Mouse (Mus musculus) macrophage (primary cell): Measurements from ENCODE around the gene Hnrnpc. TPM values are rescaled to one million over a fixed set of nuclear protein-coding genes. Genes with fewer than 3 reads are reported as not detected.
"Not testable (repeated sequence)": the region's sequence is repeated elsewhere in the genome, so short reads cannot be mapped to it uniquely, and the experiment has no call there.

Experiments used
- H3K27ac ChIP-seq: fragments of 350-480 bp; formaldehyde crosslinking; 2 replicates; pipeline ENCODE4 v1.9.0; 2021
- H3K36me3 ChIP-seq: fragments of 350-480 bp; formaldehyde crosslinking; 2 replicates; pipeline ENCODE4 v1.9.0; 2021; ENCODE audit errors: inconsistent target
- H3K4me3 ChIP-seq: fragments of 350-480 bp; formaldehyde crosslinking; 2 replicates; pipeline ENCODE4 v1.9.0; 2021; ENCODE audit errors: inconsistent target
- H3K79me2 ChIP-seq: fragments of 350-480 bp; formaldehyde crosslinking; 2 replicates; pipeline ENCODE4 v1.9.0; 2021; ENCODE audit errors: inconsistent target
- WGBS: methylation state at CpG from one replicate; pipeline ENCODE4 v1.1.7; 2026; ENCODE audit warnings: inconsistent platforms; ENCODE audit not compliant: missing documents; 5-methylcytosine and 5-hydroxymethylcytosine counted together
- polyA plus RNA-seq: library from polyadenylated mRNA; stranded (reverse); fragments of 250-400 nt; gene quantifications from 3 replicates; pipeline ENCODE4 v1.2.4, GENCODE M21; 2018; ENCODE audit warnings: inconsistent platforms

The Hnrnpc gene
- polyA plus RNA-seq, 1 experiment from 2014 or later: 310 TPM

GRCm38 (mm10) chr14:52094533-52094932 lies 9.3 kb downstream of the Hnrnpc start:
- Histone ChIP-seq H3K27ac (no peak overlapping the region), H3K79me2 (peaks cover 100% of the 10 kb centered on the region), H3K4me3 (no peak overlapping the region), H3K36me3 (peaks cover 29% of the 10 kb centered on the region)
- WGBS: 100% methylated on average over 1 of the region's 1 CpGs

DNA sequence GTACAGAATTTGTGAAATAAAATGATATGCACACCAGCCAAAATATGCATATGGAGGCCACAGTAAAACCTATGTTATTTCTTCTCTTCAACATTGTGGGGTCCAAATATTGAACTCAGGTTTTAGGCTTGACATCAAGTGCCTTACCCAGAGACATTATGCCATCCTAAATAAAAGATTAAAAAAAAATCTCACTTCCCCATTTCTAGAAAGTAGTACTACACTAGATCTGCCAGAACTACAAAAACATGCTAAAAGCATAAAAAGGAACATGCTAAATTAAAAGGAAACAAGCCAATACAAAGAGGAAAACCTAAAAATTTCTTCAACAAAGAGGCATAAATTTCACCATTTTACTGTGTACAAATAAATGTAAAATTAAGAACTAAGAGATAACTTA lies 20.7 kb downstream of the Hnrnpc start:
- no peak overlapping the region for H3K27ac ChIP-seq
- H3K36me3 ChIP-seq: peaks cover 39% of the 10 kb centered on the region
- H3K4me3 ChIP-seq: no peak overlapping the region
- H3K79me2 ChIP-seq: peaks cover 95% of the 10 kb centered on the region

DNA sequence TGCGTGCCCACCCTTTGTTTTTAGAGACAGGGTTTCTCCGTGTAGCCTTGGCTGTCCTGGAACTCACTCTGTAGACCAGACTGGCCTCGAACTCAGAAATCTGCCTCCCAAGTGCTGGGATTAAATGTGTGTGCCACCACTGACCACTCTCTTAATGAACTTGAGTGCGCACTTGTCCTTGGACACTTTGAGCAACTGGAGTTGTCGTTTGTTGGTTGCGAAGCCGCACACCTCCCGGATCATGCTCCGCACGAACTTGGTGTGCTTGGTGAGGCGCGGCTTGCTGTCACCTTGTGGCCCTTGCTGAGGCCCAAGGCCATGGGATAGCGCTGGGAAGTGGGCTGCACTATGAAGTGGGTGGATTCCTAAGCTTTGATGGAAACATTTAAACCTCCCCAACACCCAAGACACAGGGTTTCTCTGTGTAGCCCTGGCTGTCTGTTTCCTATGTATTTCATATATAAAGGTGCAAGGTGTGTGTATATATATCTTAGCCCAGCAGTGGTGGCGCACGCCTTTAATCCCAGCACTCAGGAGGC lies 32.2 kb downstream of the Hnrnpc start:
- Histone ChIP-seq H3K79me2 (no peaks in the 10 kb centered on the region), H3K36me3 (peaks cover 28% of the 10 kb centered on the region), H3K27ac (no peak overlapping the region), H3K4me3 (no peak overlapping the region)
- 94% methylated on average over 15 of the region's 15 CpGs for WGBS

DNA sequence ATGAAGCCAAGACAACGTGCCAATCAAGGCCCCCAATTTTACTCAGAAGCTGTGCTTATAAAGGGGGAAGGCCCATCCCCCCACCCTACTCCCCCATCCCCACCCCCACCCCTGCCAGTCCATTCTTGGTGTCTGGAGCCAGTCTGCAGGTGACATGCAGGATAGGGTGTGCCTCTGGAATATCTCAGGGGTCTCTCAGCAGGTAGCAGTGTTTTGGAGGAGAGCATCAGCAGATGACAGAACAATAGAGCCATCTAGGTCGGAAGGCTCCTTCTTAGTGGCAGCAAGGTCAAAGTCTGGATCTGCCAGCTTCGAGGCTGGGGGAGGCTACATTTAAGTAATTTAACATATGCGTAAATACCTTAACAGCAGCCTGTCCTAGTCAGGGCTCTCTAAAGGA lies 37.7 kb downstream of the Hnrnpc start:
- Histone ChIP-seq H3K79me2 (no peaks in the 10 kb centered on the region), H3K36me3 (no peaks in the 10 kb centered on the region), H3K27ac (no peak overlapping the region), H3K4me3 (no peak overlapping the region)
- 86% methylated on average over 4 of the region's 4 CpGs for WGBS

- no peaks in the 10 kb centered on the region for H3K36me3 ChIP-seq
- H3K79me2 ChIP-seq: no peaks in the 10 kb centered on the region
- H3K4me3 ChIP-seq: no peak overlapping the region
- WGBS: 95% methylated on average over 8 of the region's 8 CpGs
- H3K27ac ChIP-seq: no peak overlapping the region
Observed at GRCm38 (mm10) chr14:52061798-52062197, 42.0 kb downstream of the Hnrnpc start.

- WGBS: 100% methylated on average over 1 of the region's 1 CpGs
- no peak overlapping the region for H3K27ac ChIP-seq
- H3K79me2 ChIP-seq: no peaks in the 10 kb centered on the region
- H3K4me3 ChIP-seq: no peak overlapping the region
- H3K36me3 ChIP-seq: no peaks in the 10 kb centered on the region
Observed at GRCm38 (mm10) chr14:52060800-52061199, 43.0 kb downstream of the Hnrnpc start.

DNA sequence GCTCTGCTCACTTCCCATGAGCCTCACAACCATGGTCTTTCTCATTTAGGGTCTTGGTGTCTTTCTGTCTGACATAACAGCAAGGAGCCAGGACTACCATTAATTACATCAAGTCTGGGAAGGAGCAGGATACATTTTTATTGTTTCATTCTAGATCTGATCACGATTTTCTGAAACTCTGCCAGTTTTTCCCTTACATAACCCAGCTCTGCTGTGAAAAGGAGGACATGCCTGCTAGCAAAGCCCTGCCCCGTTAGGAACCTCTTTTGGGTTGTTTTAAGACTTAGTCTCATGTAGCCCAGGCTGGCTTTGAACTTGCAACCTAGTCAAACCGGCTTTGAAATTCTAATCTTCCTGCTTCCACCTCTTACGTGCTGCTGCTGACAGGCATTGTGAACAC lies 43.8 kb downstream of the Hnrnpc start:
- 58% methylated on average over 4 of the region's 4 CpGs for WGBS
- Histone ChIP-seq H3K27ac (no peak overlapping the region), H3K4me3 (no peak overlapping the region), H3K36me3 (no peaks in the 10 kb centered on the region), H3K79me2 (no peaks in the 10 kb centered on the region)

GRCm38 (mm10) chr14:52052720-52053119 lies 51.1 kb downstream of the Hnrnpc start:
- 83% methylated on average over 3 of the region's 3 CpGs for WGBS
- H3K36me3 ChIP-seq: not testable (repeated sequence)

GRCm38 (mm10) chr14:52045966-52046565 lies 57.8 kb downstream of the Hnrnpc start:
- H3K79me2 ChIP-seq: no peaks in the 10 kb centered on the region
- no peak overlapping the region for H3K27ac ChIP-seq
- WGBS: 96% methylated on average over 9 of the region's 9 CpGs
- no peaks in the 10 kb centered on the region for H3K36me3 ChIP-seq
- H3K4me3 ChIP-seq: no peak overlapping the region

More at GRCm38 (mm10) chr14:52052720-52053119, 51.1 kb downstream of the Hnrnpc start:
- H3K4me3 ChIP-seq, H3K27ac ChIP-seq, H3K79me2 ChIP-seq: not testable (repeated sequence)

- Histone ChIP-seq H3K4me3 (no peak overlapping the region), H3K27ac (no peak overlapping the region), H3K36me3 (no peaks in the 10 kb centered on the region), H3K79me2 (no peaks in the 10 kb centered on the region)
- 9% methylated on average over 8 of the region's 8 CpGs for WGBS
Observed at GRCm38 (mm10) chr14:52044901-52045678, 58.7 kb downstream of the Hnrnpc start.

DNA sequence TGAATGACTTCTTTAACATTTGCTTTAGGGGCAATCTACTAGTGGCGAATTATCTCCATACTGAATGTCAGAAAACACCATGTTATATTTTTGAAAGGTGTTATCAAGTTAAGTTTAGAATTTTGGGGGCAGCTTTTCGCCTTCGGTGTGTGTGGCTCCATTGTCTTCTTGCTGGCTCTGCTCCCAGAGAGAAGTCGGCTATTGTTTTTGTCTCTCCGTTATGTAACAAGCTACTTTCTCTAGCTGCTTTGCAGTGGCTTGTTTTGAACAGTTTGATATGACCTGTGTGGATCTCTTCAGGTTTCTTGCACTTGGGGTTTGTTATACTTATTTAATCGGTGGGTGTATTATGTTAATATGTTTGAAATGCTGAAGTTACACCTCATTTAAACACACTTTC lies 60.4 kb downstream of the Hnrnpc start:
- Histone ChIP-seq H3K36me3 (no peaks in the 10 kb centered on the region), H3K27ac (no peak overlapping the region), H3K79me2 (no peaks in the 10 kb centered on the region), H3K4me3 (no peak overlapping the region)
- whole genome bisulfite sequencing: 71% methylated on average over 6 of the region's 6 CpGs

DNA sequence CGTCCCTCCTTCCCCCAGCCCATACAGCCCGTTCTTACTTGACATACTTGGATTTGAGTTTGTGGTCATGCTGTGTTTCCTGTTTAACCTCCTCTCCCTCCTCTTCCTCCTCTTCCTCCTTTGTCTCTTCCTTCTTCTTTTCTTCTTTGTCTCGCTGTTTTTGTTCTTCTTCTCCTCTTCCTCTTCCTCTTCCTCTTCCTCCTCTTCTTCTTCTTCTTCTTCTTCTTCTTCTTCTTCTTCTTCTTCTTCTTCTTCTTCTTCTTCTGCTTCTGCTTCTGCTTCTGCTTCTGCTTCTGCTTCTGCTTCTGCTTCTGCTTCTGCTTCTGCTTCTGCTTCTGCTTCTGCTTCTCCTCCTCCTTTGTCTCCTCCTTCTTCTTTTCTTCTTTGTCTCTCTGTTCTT lies 61.5 kb downstream of the Hnrnpc start, which contains the start of gene Olfr221:
Olfr221 (minus strand) TSS at position 101 of the 400 bp plus-strand sequence.
- WGBS: 0% methylated on average over 2 of the region's 3 CpGs
- H3K4me3 ChIP-seq, H3K79me2 ChIP-seq, H3K36me3 ChIP-seq: not testable (repeated sequence)
- H3K27ac ChIP-seq: 0 out of 2 replicates have a peak within 1 kb of the TSS, but pooled peaks have one; percentile 27

DNA sequence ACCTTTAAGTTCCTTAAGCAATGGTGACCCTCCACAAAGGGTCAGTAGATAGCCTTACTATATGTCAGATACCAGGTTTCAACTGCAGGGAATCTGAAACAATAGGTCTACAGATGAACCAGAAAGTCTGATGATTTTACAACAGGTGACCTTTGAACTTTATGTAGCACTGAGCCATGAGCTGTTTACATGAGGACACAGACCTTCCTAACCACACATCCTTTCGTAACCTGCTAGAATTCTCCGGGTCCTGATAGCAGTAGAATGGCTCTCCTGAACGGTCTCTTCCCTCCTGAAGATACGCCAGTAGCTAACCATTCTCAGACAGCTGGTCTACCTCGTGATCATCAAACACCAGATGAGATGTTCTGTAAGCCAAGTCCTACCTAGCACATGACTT lies 64.5 kb downstream of the Hnrnpc start:
- H3K27ac ChIP-seq: no peak overlapping the region
- 80% methylated on average over 5 of the region's 5 CpGs for WGBS
- no peaks in the 10 kb centered on the region for H3K36me3 ChIP-seq
- no peaks in the 10 kb centered on the region for H3K79me2 ChIP-seq
- H3K4me3 ChIP-seq: no peak overlapping the region

DNA sequence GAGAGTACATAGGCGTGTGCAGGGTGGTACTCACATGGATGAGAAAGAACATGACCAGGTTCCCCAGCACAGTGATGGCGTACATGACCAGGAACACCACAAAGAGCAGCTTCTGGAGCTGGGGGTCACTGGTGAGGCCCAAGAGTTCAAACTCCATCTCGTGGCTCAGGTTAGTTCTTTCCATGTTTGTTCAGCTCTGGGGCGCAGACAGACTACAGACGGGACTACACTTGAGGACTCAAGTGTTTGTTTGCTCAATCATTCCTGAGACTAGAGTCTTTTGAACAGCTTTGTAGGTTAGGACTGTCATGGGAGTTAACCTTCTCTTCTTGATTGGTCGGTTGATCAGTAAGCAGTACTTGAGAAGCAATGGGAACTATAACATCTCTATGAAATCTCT lies 67.9 kb downstream of the Hnrnpc start:
- WGBS: 99% methylated on average over 6 of the region's 6 CpGs
- no peaks in the 10 kb centered on the region for H3K36me3 ChIP-seq
- no peaks in the 10 kb centered on the region for H3K79me2 ChIP-seq
- H3K4me3 ChIP-seq: no peak overlapping the region
- no peak overlapping the region for H3K27ac ChIP-seq

DNA sequence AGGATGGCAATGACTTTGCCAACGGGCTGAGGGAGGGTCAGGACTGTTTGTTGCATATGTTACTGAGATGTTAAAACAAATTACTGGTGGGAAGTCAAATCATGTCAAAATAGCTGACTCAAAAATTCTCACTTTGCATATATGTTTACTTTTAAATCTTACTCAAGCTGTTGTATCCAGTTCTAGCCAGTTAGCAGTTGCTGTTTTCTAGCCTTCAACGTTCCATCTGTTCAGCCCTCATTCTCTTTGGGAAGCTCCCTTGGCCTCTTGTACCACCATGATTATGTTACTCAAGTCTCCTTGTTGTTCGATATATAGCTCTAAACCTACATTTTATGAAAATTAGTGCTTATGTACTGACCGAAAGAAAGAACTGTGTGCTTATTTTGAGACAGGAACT lies 77.5 kb downstream of the Hnrnpc start:
- Histone ChIP-seq H3K36me3 (no peaks in the 10 kb centered on the region), H3K79me2 (no peaks in the 10 kb centered on the region), H3K4me3 (no peak overlapping the region), H3K27ac (no peak overlapping the region)
- 95% methylated on average over 4 of the region's 4 CpGs for WGBS
